Mouse (Mus musculus) granulocyte monocyte progenitor cell, adult 5-6 weeks (primary cell): ENCODE measurements around the gene Ints4. TPM values are rescaled to one million over a fixed set of nuclear protein-coding genes. Genes with fewer than 3 reads are reported as not detected.
A peak's percentile ranks its signal among the peaks of the same experiment; 100 is the strongest.

ENCODE experiments used
- ATAC-seq: replicated peaks from 2 replicates; pipeline ENCODE4 v1.8.0; 2016; ENCODE audit warnings: mild to moderate bottlenecking, moderate TSS enrichment, inconsistent platforms; ENCODE audit not compliant: poor library complexity, severe bottlenecking
- total RNA-seq, 2 experiments: library from RNA; stranded (forward) in 1 of 2; stranded (reverse) in 1 of 2; fragments of 200-712, 200-1000 nt in 1 of 2; fragments of >200 nt in 1 of 2; fragmentation: Nextera tagmentation in 1 of 2; gene quantifications; 2 replicates each; pipeline ENCODE4 v1.2.3; 2014 to 2017

The Ints4 gene
- total RNA-seq, 2 experiments from 2014 or later = 64.1 to 74.7 TPM

DNA sequence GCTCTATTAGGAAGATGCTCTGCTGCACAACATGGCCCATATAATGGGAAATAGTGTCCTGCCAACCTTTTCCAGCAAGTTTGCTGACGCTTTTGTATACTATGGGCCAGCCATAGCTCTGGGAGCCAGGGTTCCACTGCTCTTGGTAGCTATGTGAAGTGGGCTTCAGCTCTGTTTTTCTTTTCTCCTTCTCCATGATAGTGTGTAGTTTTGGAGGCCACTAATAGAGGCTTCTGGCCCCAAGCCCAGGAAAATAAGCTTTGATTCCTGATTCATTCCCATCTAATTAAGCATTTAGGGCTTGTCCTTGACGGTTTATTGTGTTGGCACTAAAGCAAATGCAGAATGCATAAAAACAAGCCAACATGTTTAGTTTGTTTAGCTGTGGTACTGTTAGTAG is 39.2 kb downstream of the Ints4 start:
- no peak for ATAC-seq

DNA sequence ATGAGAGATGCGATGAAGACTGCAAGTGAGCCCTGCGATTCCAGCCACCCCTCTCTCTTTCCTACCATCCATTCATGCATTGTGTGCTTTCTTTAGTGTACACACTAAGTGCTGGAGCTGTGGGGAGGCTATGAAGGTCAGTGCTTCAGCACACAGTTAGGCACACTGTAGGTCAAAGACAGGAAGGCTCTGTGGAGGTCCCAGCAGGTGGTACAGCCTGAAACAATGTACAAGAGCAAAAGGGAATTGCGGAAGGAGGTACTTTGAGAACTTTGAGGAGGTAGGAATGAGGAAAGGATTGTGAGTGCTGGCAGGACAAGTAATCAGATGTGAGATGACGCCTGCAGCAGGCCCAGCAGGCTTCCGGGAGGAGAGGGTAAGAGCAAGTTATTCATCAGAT is 54.8 kb downstream of the Ints4 start:
- ATAC-seq = no peak

- no peak for ATAC-seq
Measured at GRCm38 (mm10) chr7:97536571-97536970, 55.8 kb downstream of the Ints4 start.

DNA sequence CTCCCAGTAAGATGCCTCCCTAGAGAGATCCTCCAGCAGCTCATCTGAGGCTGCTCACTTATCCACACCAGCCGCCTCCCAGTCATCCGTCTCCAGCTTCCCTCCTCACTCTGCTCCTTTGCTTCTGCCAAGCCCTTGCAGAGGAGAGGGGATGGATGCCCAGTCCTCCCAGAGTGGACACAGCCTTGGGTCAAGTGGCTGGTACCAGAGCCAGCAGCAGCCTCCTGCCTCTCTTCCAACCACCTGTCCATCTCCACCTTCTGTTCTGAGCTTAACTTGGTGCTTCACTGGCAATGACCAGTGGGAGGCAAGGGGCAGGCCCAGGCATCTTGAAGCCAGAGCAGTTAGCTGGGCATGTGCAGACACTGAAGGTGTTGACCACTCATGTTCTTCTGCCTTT is 65.7 kb downstream of the Ints4 start:
- ATAC-seq = no peak

DNA sequence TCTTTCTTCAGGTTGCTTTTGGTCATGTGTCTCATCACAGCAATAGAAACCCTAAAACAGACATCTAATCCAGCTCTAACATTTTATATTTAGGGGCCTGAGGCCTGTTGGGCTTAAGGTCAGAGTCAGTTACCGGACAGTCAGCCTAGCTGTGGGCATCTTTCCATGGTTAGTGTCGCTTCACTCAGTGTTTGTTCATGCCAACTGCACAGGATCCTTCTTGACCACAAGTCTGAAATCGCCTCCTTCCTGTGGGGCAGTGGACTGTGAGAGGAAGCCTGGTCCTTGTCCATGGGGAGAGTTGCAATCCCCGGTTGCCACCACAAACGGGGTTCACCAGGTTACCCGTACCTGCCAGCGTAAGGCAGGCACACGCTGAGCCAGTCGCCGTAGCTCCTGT is 68.5 kb downstream of the Ints4 start:
- ATAC-seq = peak; percentile 14; the same call in 1 of the 2 replicates

DNA sequence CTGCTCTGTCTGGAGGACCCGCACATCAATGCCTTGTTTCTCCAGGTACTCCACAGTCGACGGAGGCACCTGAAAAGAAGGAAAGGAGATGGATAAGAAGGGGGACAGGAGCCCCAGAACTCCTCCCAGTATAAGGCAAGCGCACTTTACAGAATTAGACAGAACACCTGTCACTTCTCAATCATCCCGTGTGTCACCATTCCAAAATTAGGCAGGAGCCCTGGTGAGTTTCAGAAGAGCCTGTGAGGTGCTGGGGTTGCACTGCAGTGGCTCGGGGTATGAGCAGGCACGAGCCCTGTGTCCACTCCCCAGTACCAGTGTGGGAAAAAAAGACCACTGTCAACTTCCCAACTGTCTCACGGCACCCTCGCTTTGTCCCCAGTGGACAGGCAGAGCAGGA is 69.9 kb downstream of the Ints4 start:
- no peak for ATAC-seq

- ATAC-seq = no peak
Measured at GRCm38 (mm10) chr7:97563576-97563975, 82.8 kb downstream of the Ints4 start.

DNA sequence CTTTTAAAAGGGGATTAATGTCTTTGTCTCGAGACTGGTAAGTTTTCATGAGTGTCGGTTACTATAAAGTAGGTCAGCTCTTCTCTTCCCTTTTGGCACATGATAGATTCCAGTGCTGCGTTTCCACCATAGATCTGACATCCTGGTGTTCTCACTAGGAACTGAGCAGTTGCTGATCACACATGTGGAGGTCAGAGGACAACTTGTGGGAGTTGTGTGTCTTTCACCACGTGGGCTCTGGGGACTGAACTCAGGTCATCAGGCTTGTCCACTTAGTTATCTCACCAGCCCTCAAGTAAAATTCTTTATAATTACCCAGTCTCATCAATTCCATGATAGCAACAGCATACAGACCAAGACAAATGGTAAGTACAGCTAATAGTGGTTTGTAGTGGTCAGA is 88.6 kb downstream of the Ints4 start:
- no peak for ATAC-seq

- ATAC-seq = peak; percentile 52; the same call in 1 of the 2 replicates
Measured at GRCm38 (mm10) chr7:97570389-97570788, 89.6 kb downstream of the Ints4 start.

DNA sequence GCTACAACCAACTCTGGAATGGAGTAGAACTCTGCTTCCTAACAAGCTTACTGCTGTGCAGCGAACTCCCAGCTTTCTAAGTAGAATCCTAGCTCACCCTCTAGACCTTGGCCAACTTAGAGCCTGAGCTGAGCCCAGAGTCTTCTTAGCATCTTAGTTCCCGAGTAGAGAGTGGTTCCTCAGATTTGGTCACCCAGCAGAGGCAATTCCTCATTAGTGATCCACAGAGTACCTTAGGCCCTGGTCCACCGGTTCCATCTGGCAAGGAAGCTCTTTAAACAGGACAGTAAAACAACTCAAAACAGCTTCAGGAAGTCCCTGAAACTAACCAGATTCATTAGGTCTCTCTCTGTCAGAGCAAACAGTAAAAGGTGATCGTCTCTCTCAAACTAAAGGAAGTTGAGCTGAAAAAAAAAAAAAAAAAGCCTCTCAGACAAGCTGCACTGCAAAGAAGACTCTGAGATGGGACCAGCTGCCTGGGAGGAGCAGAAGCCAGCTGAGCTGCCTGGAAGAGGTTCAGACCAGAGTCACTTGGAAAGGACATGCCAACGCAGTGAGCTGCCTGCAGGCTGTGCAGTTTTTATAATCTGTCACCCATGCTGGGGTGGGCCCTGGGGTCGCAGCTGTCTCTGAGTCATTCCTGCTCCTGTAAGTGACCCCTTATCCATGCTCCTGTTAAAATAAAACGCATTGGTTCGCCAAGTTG is 97.8 kb downstream of the Ints4 start:
- ATAC-seq = no peak

GRCm38 (mm10) chr7:97579067-97579975 is 98.6 kb downstream of the Ints4 start, which contains the start of the genes Aamdc and Rsf1:
TSS of gene Aamdc (minus strand) at chr7:97579497.
TSS of gene Rsf1 (plus strand) at chr7:97579889.
- ATAC-seq = peak; percentile 83

GRCm38 (mm10) chr7:97579976-97580842 is 99.5 kb downstream of the Ints4 start:
- ATAC-seq = peak; percentile 20

DNA sequence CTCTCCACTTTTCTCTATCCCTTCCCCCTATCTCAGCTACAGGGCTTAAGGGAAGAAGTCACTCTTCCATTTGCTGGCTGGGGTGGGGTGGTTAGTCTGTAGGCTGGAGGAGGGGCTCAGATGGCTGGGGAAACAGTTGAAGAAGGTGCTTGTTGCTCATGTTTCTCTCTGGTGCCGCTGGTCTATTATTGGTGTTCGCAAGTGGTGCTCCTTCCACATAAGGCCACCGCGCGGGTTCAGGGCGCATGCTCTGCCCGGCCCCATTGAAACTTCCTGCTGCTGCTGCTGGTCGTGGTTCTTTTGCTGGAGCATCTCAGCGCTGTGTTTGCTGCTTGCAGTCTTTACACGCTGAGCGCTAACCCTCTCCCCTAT is 100.1 kb downstream of the Ints4 start:
- peak; percentile 63 for ATAC-seq

GRCm38 (mm10) chr7:97588506-97588905 is 107.8 kb downstream of the Ints4 start:
- ATAC-seq = no peak

GRCm38 (mm10) chr7:97590488-97590887 is 109.7 kb downstream of the Ints4 start:
- no peak for ATAC-seq

Other genes with a start within 250 kb of the Ints4 start
- gene Usp35, start 148.9 kb upstream of the Ints4 start, total RNA-seq (2014; fragmentation: Nextera tagmentation) = 0.30 TPM in 1 of 2 replicates, not detected in the other
- 0.04 TPM in 1 of 2 replicates, not detected in the other for gene Usp35, start 148.9 kb upstream of the Ints4 start, total RNA-seq (2017)
- 1.3 and 2.1 TPM in 2 replicates for gene Kctd21, start 148.6 kb upstream of the Ints4 start, total RNA-seq (2014; fragmentation: Nextera tagmentation)
- 0.10 and 1.7 TPM in 2 replicates for gene Kctd21, start 148.6 kb upstream of the Ints4 start, total RNA-seq (2017)
- gene Alg8, start 109.3 kb upstream of the Ints4 start, total RNA-seq (2014; fragmentation: Nextera tagmentation) = 44.2 and 52.0 TPM in 2 replicates
- 23.6 and 42.2 TPM in 2 replicates for gene Alg8, start 109.3 kb upstream of the Ints4 start, total RNA-seq (2017)
- gene Ndufc2, start 81.0 kb upstream of the Ints4 start, total RNA-seq (2014; fragmentation: Nextera tagmentation) = 174 and 187 TPM in 2 replicates
- 357 and 360 TPM in 2 replicates for gene Ndufc2, start 81.0 kb upstream of the Ints4 start, total RNA-seq (2017)
- gene Thrsp, start 63.2 kb upstream of the Ints4 start, total RNA-seq (2014; fragmentation: Nextera tagmentation) = not detected in 2 replicates
- not detected in 2 replicates for gene Thrsp, start 63.2 kb upstream of the Ints4 start, total RNA-seq (2017)
- gene Kctd14, start 29.6 kb upstream of the Ints4 start, total RNA-seq (2014; fragmentation: Nextera tagmentation) = 3.2 and 5.0 TPM in 2 replicates
- gene Kctd14, start 29.6 kb upstream of the Ints4 start, total RNA-seq (2017) = 3.9 TPM in 2 replicates
- 15.4 and 36.3 TPM in 2 replicates for gene Aamdc, start 98.5 kb downstream of the Ints4 start, total RNA-seq (2014; fragmentation: Nextera tagmentation)
- gene Aamdc, start 98.5 kb downstream of the Ints4 start, total RNA-seq (2017) = 37.0 and 42.6 TPM in 2 replicates
- gene Rsf1, start 98.9 kb downstream of the Ints4 start, total RNA-seq (2014; fragmentation: Nextera tagmentation) = 21.9 and 33.3 TPM in 2 replicates
- 35.8 and 38.3 TPM in 2 replicates for gene Rsf1, start 98.9 kb downstream of the Ints4 start, total RNA-seq (2017)
- gene Clns1a, start 215.7 kb downstream of the Ints4 start, total RNA-seq (2014; fragmentation: Nextera tagmentation) = 124 and 134 TPM in 2 replicates
- 153 and 162 TPM in 2 replicates for gene Clns1a, start 215.7 kb downstream of the Ints4 start, total RNA-seq (2017)